Mouse (Mus musculus) lung, embryonic 15.5 days (tissue): ENCODE results near the gene Nav2. TPM values are rescaled to one million over a fixed set of nuclear protein-coding genes. Genes with fewer than 3 reads are reported as not detected.

Experiments
- ATAC-seq: fragments of 200-750 bp; cut with Nextera tagmentation; 2 replicates; pipeline ENCODE4 v1.8.0; 2017; ENCODE audit warnings: moderate number of reproducible peaks, borderline replicate concordance; ENCODE audit not compliant: low FRiP score, low TSS enrichment; ENCODE audit errors: extremely low read depth
- H3K27ac ChIP-seq: fragments of 300-500 bp; sonication (generic); 2 replicates; pipeline ENCODE4 v1.5.1; 2015; ENCODE audit warnings: moderate library complexity, mild to moderate bottlenecking, inconsistent platforms
- H3K27me3 ChIP-seq: fragments of 300-500 bp; sonication (generic); 2 replicates; pipeline ENCODE4 v1.6.1; 2015; ENCODE audit warnings: inconsistent platforms
- H3K36me3 ChIP-seq: fragments of 300-500 bp; sonication (generic); 2 replicates; pipeline ENCODE4 v1.6.1; 2015; ENCODE audit warnings: inconsistent platforms
- H3K4me1 ChIP-seq: fragments of 300-500 bp; sonication (generic); 2 replicates; pipeline ENCODE4 v1.6.1; 2015; ENCODE audit warnings: inconsistent platforms
- H3K4me2 ChIP-seq: fragments of 300-500 bp; sonication (generic); 2 replicates; pipeline ENCODE4 v1.6.1; 2015; ENCODE audit warnings: inconsistent platforms, mild to moderate bottlenecking, moderate library complexity
- H3K4me3 ChIP-seq: fragments of 300-500 bp; sonication (generic); 2 replicates; pipeline ENCODE4 v1.5.1; 2015; ENCODE audit warnings: mild to moderate bottlenecking, inconsistent platforms
- H3K9ac ChIP-seq: fragments of 300-500 bp; sonication (generic); 2 replicates; pipeline ENCODE4 v1.6.1; 2015; ENCODE audit warnings: inconsistent platforms
- H3K9me3 ChIP-seq: fragments of 300-500 bp; sonication (generic); 2 replicates; pipeline ENCODE4 v1.6.1; 2016; ENCODE audit warnings: inconsistent platforms
- WGBS: fragments of 180-500 bp; shearing (Covaris S2); methylation state at CpG from one replicate; pipeline ENCODE4 v1.1.7; 2015; 5-methylcytosine and 5-hydroxymethylcytosine counted together
- polyA plus RNA-seq: library from polyadenylated mRNA; unstranded; fragments of >200 nt; fragmentation: Nextera tagmentation; extraction: Ambion mirVana; gene quantifications from 2 replicates; pipeline ENCODE4 v1.2.1, GENCODE M21; 2015

Gene Nav2
- polyA plus RNA-seq, 1 experiment from 2014 or later, result 27.6 TPM

DNA sequence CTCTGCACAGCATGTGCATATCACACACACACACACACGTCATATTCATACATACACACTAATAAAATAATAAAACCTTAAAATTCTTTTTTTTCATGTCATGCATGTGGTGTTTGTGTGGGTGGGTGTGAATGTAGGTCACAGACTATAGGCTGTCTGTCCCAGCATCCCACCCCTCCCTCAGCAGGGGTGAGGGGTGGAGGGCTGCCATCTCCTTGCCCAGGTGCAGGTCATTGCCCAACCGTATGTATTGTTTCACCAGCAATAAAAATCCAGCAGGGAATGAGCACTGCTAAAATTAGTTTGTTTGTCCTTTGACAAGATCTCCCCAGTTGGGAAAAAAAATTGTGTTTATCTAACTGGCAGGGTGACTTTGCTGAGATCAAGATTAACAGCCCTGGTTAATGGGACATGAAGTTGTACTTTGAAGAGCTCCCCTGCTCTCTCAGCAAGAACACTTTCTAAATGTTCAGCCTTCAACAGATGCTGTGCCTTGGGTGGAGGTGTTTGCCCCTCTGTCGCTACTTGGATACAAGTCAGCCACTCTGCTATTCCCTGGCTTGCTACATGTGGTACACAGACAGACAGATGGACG, 580.1 kb downstream of the Nav2 start:
- WGBS, result 52% methylated on average over 4 of the region's 4 CpGs
- no peaks in the 10 kb centered on the region for H3K9me3 ChIP-seq
- no peaks in the 10 kb centered on the region for H3K27me3 ChIP-seq
- H3K36me3 ChIP-seq, result peaks cover 4% of the 10 kb centered on the region
- H3K4me3 ChIP-seq, result no peak overlapping the region
- H3K27ac ChIP-seq, result no peak overlapping the region
- no peak for ATAC-seq
- H3K9ac ChIP-seq, result no peak overlapping the region
- peaks cover 22% of the 10 kb centered on the region for H3K4me1 ChIP-seq
- no peak overlapping the region for H3K4me2 ChIP-seq

DNA sequence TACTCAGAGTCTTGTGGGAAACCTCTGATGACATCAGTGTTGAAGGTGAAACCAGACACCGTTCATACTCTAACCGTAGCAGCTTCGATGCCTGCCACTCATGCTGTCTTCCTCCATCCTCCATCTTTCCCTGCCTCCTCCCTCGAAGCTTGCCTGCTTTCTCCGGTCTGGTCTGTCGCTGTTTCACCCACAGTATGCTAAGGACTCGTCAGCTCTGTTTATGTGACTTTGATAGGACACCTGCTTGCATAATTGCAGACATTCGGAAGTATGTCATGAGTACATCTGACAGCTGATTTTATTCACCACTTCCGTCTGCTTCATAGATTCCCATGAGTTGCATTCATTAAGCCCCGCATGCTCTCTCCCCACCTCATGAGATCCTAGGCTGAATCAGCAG, 582.3 kb downstream of the Nav2 start:
- no peak overlapping the region for H3K4me2 ChIP-seq
- no peak for ATAC-seq
- no peak overlapping the region for H3K4me3 ChIP-seq
- H3K27me3 ChIP-seq, result no peaks in the 10 kb centered on the region
- H3K36me3 ChIP-seq, result peaks cover 4% of the 10 kb centered on the region
- no peak overlapping the region for H3K27ac ChIP-seq
- H3K4me1 ChIP-seq, result peaks cover 6% of the 10 kb centered on the region
- no peak overlapping the region for H3K9ac ChIP-seq
- 60% methylated on average over 10 of the region's 10 CpGs for WGBS
- H3K9me3 ChIP-seq, result no peaks in the 10 kb centered on the region

DNA sequence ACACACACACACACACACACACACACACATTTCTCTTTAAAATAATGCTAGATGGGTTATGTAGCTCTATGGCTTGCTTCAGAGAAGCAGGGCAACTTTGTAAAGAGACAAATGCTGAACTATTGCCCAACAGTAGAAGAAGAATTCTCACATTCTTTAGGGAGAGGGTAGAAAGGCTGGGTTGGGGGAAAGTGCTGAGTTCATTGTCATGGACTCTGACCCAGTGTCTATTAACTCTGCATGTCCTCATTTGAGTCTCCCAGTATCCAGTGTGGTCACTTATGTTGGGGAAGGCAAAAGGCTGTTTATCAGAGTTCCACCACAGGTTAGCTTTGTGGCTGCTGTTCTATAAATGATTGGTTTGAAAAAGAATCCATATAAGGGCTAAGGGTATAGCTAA, 584.1 kb downstream of the Nav2 start:
- H3K27me3 ChIP-seq, result no peaks in the 10 kb centered on the region
- H3K9me3 ChIP-seq, result no peaks in the 10 kb centered on the region
- ATAC-seq, result no peak
- H3K9ac ChIP-seq, result no peak overlapping the region
- peaks cover 23% of the 10 kb centered on the region for H3K4me1 ChIP-seq
- H3K27ac ChIP-seq, result no peak overlapping the region
- H3K36me3 ChIP-seq, result peaks cover 4% of the 10 kb centered on the region
- no peak overlapping the region for H3K4me3 ChIP-seq
- H3K4me2 ChIP-seq, result no peak overlapping the region

DNA sequence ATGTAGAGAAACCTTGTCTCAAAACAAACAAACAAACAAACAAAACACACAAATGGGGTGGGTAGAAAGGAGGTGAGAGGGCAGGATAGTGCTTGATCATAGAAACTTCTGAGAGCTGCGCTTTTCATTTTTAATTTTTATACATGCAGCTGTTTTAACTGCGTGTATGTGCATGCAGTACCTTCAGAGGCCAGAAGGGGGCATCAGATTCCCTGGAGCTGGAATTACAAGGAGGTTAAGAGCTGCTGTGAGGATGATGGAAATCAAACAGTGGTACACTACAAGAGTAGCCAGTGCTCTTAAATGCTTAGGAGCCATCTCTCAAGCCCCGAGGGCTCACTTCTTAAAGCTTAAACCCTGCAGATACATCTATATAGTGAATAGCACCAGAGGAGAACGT, 584.7 kb downstream of the Nav2 start:
- no peak for ATAC-seq
- 85% methylated on average over 4 of the region's 4 CpGs for WGBS
- no peak overlapping the region for H3K4me2 ChIP-seq
- H3K4me1 ChIP-seq, result peaks cover 23% of the 10 kb centered on the region
- H3K27ac ChIP-seq, result no peak overlapping the region
- no peak overlapping the region for H3K9ac ChIP-seq
- no peaks in the 10 kb centered on the region for H3K9me3 ChIP-seq
- H3K27me3 ChIP-seq, result no peaks in the 10 kb centered on the region
- peaks cover 4% of the 10 kb centered on the region for H3K36me3 ChIP-seq
- no peak overlapping the region for H3K4me3 ChIP-seq

DNA sequence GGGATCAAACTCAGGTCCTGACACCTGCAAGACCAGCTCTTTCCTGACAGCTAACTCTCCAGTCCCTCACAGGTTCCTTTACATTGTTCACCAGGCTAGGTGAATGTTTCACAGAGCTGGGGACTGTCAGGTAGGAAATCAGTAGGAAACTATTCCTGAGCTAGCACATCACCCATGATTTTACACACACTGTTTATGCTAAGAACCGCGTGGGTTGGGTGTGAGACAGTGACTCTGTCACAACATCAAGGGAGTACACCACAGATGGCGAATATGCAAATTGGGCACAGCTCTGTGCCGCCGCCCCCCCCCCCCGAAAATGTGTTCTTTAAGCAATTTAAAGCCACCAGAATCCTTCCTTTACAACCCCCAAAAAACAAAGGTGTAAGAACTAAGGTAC, 586.1 kb downstream of the Nav2 start:
- Histone ChIP-seq H3K9me3 (no peaks in the 10 kb centered on the region), H3K27ac (no peak overlapping the region)
- WGBS, result 81% methylated on average over 6 of the region's 6 CpGs

DNA sequence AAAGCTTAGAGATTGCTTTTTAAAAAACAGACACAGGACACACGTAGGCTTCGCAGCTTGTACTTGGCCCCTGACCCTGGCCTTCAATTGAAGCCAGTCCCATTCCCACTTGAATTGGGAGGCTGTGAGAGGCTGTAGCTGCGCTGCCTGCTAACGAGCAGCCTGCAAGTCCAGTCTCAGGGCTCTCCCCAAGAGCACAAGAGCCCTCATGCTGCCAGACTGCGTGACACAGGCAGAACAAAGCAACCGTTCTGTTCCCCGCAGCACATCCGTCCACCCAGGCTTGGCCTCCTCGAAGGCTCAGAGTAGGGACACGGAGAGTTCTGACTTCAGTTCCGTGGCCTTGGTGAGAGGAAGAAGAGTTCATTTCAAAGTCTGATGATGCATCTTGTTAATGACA, 587.6 kb downstream of the Nav2 start:
- 29% methylated on average over 11 of the region's 11 CpGs for WGBS
- H3K36me3 ChIP-seq, result peaks cover 4% of the 10 kb centered on the region
- H3K9me3 ChIP-seq, result no peaks in the 10 kb centered on the region
- peaks cover 23% of the 10 kb centered on the region for H3K4me1 ChIP-seq
- H3K4me3 ChIP-seq, result no peak overlapping the region
- H3K9ac ChIP-seq, result no peak overlapping the region
- no peaks in the 10 kb centered on the region for H3K27me3 ChIP-seq
- no peak overlapping the region for H3K4me2 ChIP-seq
- ATAC-seq, result peak; percentile 71
- peak overlapping the region; percentile 58 for H3K27ac ChIP-seq

More for the DNA sequence above, 586.1 kb downstream of the Nav2 start:
- Histone ChIP-seq H3K4me1 (peaks cover 23% of the 10 kb centered on the region), H3K4me2 (no peak overlapping the region), H3K36me3 (peaks cover 4% of the 10 kb centered on the region), H3K27me3 (no peaks in the 10 kb centered on the region), H3K9ac (no peak overlapping the region), H3K4me3 (no peak overlapping the region)
- ATAC-seq, result no peak

DNA sequence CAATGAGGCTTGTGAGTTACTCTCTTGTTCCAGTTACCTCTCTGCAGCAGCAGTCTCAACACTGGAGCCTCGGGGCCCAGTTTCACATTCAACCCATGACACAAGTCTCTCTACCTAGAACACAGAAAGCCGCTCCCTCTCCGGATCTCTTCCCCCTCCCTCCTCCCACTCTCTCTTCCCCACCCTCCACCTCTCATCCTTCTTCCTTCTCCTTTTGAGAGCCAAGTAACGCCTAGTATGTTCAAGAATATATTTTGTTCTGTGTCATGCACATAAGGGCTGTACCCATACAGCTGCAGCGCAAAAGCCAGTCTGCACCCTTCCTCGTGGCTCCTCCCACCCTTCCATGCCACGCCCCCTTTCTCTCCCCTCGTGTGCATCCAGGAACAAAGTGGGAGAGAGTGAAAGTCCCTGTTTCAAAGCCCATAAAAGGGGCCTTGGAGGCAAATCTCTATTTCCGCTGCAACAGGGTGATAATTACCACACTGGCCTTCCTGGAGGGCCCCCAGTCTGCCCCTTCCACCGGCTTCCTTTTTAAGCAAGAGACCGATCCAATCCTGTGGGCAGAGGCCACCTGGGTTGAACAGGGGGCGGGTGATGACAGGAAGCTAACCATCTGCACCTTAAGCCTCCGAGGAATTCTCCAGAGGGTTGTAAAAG, 588.4 kb downstream of the Nav2 start:
- H3K27me3 ChIP-seq, result no peaks in the 10 kb centered on the region
- H3K4me3 ChIP-seq, result no peak overlapping the region
- H3K4me2 ChIP-seq, result peak overlapping the region; percentile 36
- H3K9me3 ChIP-seq, result no peaks in the 10 kb centered on the region
- peak; percentile 32 for ATAC-seq
- H3K36me3 ChIP-seq, result peaks cover 4% of the 10 kb centered on the region
- peaks cover 23% of the 10 kb centered on the region for H3K4me1 ChIP-seq
- H3K27ac ChIP-seq, result peak overlapping the region; percentile 58
- no peak overlapping the region for H3K9ac ChIP-seq
- WGBS, result 15% methylated on average over 13 of the region's 13 CpGs

DNA sequence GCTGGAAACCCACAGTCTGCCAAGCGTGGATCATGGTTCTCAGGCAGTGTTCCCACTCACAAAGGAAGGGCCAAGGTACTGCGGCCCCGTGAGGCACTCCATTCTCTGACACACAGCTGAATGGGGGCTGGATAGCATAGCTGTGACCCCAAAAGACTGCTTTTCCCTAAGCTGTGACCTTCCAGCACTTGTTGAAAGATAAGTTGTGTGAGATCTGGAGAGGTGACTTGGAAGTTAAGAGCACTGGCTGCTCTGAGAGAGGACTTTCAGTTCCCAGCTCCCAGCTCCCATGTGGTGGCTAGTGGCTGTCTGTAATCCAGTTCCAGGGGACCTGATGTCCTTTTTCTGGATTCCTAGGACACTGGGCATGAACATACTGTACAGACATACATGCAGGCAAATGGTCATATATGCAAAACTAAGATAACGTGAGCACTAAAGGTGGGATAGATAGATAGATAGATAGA, 588.9 kb downstream of the Nav2 start:
- ATAC-seq, result no peak
- H3K4me2 ChIP-seq, result peak overlapping the region; percentile 36; the same call in 1 of the 2 replicates
- peaks cover 23% of the 10 kb centered on the region for H3K4me1 ChIP-seq
- no peak overlapping the region for H3K4me3 ChIP-seq
- no peaks in the 10 kb centered on the region for H3K27me3 ChIP-seq
- H3K9me3 ChIP-seq, result no peaks in the 10 kb centered on the region
- peaks cover 4% of the 10 kb centered on the region for H3K36me3 ChIP-seq
- H3K9ac ChIP-seq, result no peak overlapping the region
- 49% methylated on average over 4 of the region's 4 CpGs for WGBS
- H3K27ac ChIP-seq, result peak overlapping the region; percentile 58; the same call in 1 of the 2 replicates

DNA sequence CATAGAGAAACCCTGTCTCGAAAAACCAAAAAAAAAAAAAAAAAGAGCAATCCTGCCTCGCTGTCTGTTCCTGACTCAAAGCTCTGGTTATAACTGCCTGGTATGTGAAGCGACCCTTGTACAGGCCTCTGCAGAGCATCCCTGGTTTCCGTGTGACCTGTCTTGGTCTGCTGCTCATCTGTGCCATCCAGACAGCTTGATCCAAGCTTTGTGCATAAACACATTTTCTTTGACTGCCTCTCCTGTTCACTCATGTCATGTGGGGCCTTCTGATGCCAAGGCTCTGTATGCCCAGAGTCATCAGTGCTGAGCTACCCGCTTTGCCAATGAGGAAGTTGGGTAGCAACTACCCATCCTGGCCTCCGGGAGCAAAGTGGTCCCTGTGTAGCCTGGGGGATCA, 591.1 kb downstream of the Nav2 start:
- Histone ChIP-seq H3K4me2 (no peak overlapping the region), H3K4me1 (peaks cover 23% of the 10 kb centered on the region), H3K9me3 (no peaks in the 10 kb centered on the region), H3K27ac (no peak overlapping the region), H3K9ac (no peak overlapping the region), H3K4me3 (no peak overlapping the region), H3K36me3 (no peaks in the 10 kb centered on the region), H3K27me3 (no peaks in the 10 kb centered on the region)
- no peak for ATAC-seq
- 92% methylated on average over 6 of the region's 6 CpGs for WGBS

DNA sequence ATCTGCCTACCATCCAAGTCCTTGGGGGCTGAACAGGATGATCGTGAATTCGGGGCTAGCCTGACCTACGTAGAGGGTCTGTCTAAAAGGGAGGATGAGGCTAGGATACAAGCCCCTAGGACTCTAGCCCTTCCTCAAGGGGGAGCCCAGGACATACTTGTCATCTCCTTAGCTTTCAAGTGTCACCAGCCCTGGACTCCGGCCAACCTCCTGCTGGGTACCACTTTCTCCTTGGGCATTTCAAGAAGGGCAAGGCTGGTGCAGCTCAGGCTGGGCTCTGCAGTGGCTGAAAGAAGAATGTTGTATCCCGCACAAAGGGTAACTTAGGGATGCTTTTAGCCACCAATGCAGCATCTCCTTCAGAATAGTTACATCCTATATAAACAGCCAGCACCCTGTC, 592.4 kb downstream of the Nav2 start:
- Histone ChIP-seq H3K9ac (no peak overlapping the region), H3K9me3 (no peaks in the 10 kb centered on the region), H3K27ac (no peak overlapping the region), H3K4me2 (no peak overlapping the region), H3K4me1 (peaks cover 20% of the 10 kb centered on the region), H3K36me3 (no peaks in the 10 kb centered on the region), H3K27me3 (no peaks in the 10 kb centered on the region), H3K4me3 (no peak overlapping the region)
- 90% methylated on average over 5 of the region's 5 CpGs for WGBS
- no peak for ATAC-seq

DNA sequence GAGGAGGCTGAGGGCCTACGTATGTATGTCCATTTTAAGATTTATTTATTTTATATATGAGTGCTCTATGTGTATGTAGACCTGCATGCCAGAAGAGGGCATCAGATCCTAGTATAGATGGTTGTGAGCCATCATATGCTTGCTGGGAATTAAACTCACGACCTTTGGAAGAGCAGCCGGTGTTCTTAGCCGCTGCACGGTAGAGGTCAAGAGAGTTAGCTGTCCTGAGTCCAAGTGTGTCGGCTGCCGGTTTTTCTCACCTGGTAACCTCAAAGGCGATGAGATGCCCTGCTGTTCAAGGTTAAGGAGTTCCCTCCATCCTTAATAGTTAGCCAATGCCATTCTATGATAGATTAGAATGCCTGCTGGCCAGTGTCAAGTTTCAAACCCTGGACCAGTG, 594.9 kb downstream of the Nav2 start:
- Histone ChIP-seq H3K36me3 (no peaks in the 10 kb centered on the region), H3K4me2 (no peak overlapping the region), H3K4me3 (no peak overlapping the region), H3K4me1 (peaks cover 12% of the 10 kb centered on the region), H3K27ac (no peak overlapping the region), H3K9me3 (no peaks in the 10 kb centered on the region), H3K9ac (no peak overlapping the region), H3K27me3 (no peaks in the 10 kb centered on the region)
- ATAC-seq, result no peak
- 51% methylated on average over 8 of the region's 8 CpGs for WGBS

DNA sequence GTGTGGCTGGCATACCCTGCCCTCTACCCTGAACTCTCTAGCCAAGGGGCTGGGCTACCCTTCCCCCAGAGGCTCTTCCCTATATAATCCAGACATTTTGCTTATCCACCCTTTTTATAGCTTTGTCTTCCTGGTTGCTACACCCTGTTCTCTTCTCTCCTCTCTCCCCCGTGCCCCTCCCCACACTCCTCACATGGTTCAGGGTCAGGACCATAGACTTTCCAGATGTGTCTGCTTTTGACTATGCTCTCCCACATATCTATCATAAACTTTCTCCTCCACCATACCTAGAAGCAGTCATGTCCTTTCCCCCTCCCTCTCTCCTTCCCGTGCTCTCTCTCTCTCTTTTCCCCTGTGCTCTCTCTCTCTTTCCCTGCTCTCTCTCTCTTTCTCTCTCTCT, 595.4 kb downstream of the Nav2 start:
- no peak for ATAC-seq
- Histone ChIP-seq H3K27me3 (no peaks in the 10 kb centered on the region), H3K27ac (no peak overlapping the region), H3K4me3 (no peak overlapping the region), H3K36me3 (no peaks in the 10 kb centered on the region), H3K9me3 (no peaks in the 10 kb centered on the region), H3K4me2 (no peak overlapping the region), H3K9ac (no peak overlapping the region), H3K4me1 (peaks cover 15% of the 10 kb centered on the region)
- 46% methylated on average over 2 of the region's 2 CpGs for WGBS
